Mouse (Mus musculus) kidney, postnatal 36 days (tissue): ENCODE results near the gene Nipal3.

Experiments
- DNase-seq, 2 experiments: peaks; one replicate each; pipeline ENCODE4 v3.0.0; 2021 to 2022; ENCODE audit warnings: mixed read lengths in 2 of 2

The Nipal3 gene

DNA sequence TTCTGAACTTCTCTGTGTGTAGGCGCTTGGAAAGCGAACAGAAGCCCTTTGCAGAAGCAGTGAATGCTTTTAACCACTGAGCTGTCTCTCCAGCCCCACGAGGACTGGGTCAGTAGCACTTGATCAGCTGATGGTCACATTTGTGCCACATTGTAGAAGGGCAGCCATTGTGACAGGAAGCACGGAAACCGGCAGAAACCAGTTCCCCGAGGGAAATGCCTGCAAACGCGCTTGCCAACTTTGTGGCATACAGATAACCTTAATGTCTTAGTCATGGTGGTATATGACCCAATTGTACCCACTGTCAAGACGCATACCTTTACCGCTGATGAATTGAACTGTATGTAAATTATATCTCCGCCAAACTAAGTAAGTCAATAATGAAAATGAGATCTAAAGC, 11.0 kb upstream of the Nipal3 start:
- peak; percentile 25 to 51 for DNase-seq

DNA sequence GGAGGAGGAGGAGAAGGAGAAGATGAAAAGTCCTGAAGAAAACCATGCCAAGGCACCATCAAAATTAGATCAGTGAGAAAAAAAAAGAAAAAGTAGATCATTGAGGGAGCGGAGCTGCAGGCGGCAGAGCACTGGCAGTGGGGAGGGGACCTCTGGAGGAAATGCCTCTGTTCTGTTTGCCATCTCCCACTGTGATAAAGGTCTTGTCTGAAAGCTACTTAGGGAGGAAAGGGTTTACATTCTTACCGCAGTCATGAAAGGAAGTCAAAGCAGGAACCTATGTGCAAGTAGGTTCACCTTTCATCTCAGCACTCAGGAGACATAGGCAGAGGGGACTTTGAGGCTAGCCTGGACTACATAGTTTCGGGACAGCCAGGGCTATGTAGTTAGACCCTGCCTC, 6.7 kb upstream of the Nipal3 start:
- no peak for DNase-seq

DNA sequence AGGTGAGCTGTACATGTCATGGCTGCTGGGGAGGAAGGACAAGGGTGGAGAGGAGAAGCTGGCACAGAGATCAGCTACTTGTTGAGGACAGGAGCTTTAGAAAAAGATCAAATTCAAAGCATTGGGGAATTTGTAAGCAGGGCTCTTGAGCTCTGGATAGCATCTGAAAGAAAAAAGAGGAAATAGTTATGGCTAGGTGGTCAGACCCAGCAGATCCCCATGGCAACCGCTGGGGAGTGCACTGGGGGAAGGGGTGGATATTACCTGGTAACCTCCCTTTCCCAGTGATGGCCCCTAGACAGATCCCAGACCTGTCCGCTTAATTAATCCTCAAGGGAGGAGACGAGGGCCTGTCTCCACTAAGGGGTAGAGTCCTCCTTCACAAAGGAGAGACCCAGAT, 5.0 kb upstream of the Nipal3 start:
- no peak for DNase-seq

DNA sequence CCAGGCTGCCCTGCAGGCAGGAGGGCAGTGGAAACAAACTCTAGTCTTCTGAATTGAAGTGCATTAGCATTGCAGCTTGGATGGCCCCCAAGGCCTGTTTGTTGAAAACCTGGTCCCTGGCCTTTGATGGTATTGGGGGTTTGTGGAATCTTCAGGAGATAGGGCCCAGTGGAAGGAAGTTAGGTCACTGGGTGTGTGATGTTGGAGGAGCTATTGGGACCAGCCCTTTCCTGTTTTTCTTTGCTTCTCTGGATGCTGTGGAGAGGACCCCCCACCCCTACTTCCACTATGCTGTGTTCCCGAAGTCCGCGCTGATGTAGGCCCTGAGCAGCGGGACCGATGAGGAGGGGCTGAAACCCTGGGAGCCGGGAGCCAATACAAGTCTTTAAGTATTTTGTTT, 3.3 kb upstream of the Nipal3 start:
- peak; percentile 23 to 36 for DNase-seq

DNA sequence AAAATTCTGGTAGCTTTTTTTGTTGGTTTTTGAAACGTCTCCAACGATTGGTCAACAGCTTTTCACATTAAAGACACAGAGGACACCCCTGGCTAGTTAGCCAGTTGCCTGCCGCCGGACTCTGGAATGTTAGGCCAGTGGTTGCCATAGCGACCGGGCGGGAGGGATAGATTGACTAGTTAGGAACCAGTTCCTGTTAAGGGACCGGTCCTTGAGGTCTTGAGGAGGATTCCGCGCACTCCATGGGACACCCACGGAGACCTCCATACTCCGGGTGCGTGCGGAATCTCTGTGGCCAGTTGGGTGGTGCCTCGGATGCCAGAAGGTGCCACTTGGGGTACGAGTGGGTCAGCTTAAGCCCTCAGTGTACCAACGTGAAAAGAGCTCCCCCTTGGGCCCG, 972 bp upstream of the Nipal3 start:
- peak; percentile 94 to 95 for DNase-seq

DNA sequence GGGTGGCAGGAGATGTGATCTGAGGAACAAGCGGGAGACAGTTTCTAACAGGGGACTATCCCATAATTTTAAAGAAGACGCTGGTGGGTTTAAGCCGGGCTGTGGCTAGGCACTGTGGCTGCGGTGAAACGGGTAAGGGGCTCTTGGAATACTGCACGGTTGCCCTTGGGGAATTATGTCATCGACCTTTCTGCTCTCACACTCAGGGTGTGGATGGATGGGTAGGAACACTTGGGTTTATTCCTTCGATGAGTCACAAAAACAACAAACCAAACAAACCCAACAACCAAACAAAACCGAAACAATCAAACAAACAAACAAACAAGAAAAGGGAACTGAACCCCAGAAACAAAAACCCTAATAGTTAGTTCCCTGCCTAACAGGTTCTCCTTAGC, 556 bp upstream of the Nipal3 start:
- no peak for DNase-seq

DNA sequence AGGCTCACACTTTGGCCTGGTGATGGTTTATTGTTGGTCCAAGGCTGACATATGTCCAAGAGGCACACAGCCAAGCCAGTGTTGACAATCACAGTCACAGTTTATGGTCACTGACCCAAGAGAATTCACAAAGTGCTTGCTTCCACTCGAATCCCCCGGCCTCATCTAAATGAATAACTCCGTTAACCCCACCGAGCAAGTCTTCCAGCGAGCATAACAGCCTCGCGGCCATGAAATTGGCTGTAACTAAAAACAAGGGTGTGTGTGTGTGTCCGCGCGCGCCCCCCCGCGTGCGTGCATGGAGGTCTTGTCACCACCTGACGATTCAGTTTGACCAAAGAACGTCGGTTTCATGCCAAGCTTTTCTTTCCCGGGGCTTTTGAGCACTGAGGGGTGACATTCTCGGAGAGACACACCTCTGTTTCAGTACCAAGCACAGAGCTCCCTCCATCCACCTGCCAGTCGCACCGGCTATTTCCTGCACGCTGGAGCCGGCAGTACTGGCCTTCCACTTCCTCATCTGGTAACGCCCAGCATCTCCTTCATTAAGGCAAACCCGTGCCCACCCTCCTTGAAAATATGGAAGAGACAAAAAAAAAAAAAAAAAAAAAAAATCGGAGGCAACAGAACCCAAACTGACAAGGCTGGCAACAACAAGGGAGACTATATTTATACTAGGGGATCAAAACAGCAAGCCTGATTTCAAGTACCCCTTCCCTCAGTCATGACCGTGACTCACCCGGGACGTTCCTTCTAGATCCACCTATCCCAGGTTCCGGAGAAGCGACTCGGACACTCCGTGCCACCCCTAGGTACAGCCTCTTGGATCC, 932 bp downstream of the Nipal3 start:
- peak; percentile 48 to 69 for DNase-seq

DNA sequence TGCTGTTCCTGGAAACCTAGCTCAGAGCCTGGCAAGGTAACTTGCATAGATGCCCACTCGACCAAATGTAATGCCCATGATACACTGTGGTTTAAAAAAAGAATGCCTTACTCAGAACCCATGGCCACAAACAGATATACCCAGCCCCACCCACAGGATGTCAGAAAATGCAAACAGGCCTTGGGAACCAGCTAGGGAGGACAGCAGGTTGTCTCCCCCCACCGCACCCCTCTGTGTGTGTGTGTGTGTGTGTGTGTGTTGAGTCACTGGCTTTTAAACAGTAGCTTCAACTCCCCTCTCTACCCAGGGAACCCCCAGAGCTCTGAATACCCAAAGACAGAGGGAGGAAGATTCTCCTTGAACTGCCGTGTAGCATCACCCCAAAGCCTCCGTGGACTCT, 1.6 kb downstream of the Nipal3 start:
- DNase-seq = no peak

DNA sequence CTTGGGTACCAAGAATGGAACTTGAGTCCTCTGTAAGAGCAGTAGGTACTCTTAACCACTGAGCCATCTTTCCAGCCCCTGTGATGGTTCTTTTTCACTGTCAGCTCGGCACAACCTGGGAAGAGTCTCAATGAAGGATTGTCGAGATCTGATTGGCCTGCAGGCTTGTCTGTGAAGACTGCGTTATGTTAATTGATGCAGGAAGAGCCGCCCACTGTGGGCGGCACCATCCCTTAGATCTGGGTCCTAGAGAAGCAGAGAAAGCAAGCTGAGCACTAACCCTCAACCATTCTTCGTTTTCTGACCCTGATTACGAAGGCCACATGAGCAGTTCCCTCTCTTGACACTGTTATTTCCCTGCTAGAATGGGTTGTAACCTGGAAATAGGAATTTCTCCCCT, 5.6 kb downstream of the Nipal3 start:
- no peak for DNase-seq

DNA sequence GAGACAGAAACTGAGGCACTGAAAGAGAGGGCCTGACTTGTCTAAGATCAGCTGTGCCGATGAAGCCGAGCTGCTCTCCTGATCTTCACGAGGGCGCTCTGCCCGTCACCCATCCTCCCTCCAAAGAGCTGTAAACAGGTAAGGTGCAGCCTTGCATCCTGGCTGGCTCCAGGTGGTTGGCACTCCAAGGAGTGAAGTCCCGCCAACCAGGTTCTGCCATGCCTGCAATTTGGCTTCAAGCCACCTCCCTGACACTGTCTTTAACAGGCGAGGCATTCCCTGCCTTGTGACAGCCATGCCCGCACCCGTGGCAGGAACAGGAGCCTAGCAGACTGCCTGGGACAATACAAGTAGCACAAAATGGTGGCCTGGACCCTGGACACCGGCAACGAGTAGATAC, 8.5 kb downstream of the Nipal3 start:
- DNase-seq = peak; percentile 39 to 58

DNA sequence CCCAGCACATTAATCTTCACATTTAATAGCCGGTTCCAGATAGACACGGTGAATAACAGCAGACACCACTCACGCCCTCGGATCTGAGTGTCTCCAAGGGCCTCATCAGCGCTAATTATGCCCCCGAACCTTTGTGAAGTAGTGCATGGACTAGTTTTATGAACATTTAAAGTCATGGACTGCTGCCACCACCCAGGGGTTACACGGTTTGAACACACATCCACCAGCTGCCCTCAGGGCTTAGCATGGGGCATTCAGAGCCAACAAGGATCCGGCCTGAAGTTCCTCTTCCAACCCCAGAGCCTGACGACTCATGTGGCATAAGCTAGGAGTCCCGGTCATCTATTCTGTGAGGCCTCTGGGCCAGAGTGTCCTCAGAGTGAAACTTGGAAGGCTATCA, 9.8 kb downstream of the Nipal3 start:
- peak; percentile 11 to 22 for DNase-seq

DNA sequence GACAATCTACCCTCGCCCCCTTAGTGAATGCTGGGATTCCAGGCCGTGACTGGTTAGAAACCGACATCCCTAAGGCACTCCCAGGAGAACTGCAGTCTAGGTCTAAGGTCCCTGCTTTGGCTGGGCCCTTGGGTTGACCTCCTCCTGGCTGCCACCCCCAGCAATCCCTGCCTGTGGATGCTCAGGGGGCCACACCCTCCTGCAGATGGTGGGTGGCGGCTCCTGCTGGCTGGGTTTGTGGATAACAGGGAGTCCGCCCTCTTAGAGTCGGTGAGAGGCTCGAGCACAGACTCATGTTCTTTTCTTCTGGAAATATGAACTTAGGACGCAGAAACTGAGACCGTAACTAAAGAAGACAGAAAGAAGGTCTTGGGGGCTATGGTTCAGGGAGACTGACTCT, 14.5 kb downstream of the Nipal3 start:
- DNase-seq = no peak

DNA sequence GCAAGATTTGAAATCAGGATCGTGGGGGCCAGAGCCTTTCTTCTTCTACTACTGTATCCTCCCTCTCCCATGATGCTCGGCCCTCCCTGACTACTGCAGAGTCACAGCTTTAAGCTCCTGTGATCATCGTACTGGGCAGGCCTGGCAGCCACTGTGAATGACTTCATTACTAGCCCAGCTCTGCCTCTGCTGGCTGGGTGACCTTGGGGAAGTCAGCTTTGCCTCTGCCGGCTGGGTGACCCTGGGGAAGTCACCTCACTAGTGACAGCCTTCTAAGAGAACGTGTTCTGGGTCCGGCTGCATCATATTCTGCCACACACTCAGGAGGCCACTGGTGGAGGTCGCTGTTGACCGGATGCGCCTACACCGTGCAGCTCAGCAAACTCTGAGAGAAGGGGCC, 17.0 kb downstream of the Nipal3 start:
- no peak for DNase-seq

DNA sequence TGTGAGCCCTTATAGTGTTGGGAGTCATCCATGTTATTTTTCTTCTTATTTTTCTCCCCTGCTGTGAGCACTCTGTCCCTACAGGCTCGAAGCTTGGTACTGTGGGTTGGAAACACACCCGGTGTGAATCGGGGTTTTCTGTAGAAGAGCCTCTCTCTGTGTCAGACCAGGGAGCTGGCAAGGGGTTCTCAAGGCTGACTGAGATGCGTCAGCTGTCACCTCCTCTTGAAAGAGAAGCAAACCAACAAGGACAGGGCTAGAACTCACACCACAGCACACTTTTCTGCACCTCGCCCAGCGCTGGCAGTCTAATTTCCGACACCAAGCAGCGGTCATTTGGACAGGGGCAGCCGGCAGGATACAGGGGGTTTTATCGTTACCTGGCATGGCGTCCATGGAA, 31.4 kb downstream of the Nipal3 start:
- DNase-seq = no peak

DNA sequence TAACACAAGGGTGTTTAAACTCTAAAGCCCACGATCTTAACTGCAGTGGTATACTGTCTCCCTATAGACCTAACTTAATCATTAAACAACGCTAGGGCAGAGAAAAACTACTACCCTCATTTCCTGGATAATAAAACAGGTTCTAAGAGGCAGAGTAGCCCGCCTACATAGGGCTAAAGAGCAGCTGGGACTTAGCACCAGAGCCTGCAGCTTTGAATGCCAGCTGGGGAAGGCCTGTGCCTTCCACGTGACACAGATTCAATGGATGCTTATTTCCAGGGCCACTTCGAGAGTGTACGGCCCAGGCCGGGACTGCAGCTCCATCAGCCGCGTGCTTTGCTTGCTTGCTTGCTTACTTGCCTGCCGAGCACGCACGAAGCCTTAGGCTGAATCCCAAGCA, 41.3 kb downstream of the Nipal3 start:
- DNase-seq = no peak

DNA sequence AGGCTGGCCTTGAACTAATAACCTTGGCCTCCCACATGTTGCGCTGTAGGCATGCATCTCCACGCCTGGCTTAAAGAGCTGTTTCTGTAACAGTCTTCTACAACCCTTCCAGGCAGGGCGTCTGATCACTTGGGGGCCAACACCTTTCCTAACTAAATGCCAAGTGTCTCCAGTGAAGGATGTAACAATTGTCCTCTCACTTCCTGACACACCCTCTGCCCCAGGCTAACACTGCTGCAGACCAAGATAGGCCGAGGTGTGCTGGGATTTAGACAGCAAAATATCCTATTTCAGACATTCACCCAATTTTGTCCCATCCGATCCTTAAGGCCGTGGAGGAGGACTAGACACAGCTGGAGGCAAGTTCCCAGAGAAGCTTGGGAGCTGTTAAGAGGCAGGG, 41.7 kb downstream of the Nipal3 start:
- peak; percentile 32 to 79 for DNase-seq

DNA sequence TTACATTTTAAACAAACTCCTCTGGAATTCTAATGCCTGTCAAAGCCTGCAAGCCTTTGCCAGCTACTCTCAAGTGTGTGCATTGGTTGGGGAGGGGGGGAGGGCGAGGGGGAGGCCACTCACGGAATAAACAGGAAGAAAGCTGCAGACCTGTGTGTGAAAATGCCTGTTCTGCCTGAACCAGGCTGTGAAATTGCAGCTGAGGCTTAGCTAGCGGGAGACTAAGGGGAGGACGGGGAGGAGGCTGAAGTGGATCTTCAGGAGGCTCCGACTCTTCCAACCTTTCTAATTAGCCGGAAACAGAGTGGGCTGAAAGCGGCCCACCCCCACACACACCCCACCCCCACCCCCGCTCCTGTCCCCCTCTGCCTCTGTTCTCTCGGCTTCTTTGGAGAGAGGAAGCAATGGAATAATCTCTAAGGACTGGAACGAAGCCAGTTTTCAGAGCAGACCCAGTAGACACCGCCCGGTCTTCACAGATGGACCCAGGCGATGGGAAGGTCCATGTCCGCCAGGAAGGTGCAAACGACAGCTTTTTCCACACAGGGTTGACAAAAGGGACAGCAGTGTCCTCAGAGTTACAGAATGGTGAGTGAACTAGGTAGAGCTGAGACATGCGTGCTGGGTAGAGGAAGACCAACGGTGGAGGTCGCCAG, 43.4 kb downstream of the Nipal3 start:
- peak in 1 of 2 experiments; percentile 47 for DNase-seq

DNA sequence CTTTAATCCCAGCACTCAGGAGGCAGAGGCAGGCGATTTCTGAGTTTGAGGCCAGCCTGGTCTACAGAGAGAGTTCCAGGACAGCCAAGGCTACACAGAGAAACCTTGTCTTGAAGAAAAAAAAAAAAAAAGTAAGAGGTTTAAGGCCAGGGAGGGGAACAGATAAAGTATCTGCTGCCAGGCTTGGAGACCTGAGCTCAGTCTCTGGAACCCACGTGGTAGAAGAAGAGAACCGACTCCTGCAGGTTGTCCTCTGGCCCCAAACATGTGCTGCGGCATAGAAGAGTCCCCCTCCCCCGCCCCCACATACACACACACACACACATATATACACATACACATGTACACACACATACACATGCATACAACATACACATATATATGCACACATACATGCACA, 52.4 kb downstream of the Nipal3 start:
- DNase-seq = no peak

DNA sequence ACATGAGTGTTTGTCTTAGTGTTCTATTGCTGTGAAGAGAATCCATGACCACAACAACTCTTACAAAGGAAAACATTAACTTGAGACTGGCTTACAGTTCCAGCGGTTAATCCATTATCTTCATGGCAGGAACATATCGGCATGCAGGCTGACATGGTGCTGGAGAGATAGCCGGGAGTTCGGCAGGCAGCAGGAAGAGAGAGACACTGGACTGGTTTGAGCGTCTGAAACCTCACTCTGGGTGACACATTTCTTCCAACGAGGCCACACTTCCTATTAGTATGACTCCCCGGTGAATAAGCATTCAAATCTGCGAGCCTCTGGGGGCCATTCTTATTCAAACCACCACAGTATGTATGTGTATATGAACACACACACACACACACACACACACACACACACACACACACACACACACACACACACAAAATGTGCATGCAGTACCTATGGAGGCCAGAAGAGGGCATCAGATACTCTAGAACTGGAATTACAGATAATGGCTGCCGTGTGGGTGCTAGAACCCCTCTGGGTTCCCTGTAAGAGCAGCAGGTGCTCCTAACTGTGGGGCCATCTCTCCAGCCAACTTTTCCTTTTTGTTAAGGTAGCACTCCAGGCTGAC, 54.8 kb downstream of the Nipal3 start:
- DNase-seq = peak in 1 of 2 experiments; percentile 63

DNA sequence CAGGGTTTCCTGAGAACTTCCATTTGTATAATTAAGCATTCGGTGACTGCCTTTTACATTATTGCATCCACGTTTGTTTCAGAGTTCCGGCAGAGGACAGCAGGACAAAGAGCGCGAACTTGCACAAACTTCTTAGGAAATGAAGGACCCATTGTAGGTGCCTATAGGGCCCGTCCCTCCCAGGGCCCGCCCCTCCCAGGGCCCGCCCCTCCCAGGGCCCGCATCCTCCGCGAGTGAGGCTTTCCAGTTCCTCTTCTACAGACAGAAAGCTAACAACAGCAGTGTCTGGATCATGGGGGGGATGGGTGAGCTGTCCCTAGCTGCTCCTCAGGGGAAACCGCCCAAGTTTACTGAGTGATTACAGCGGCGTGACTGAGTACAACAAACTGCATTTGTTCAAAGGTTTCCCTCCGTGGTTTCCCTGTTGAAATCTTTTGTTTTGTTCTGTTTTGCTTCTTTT, 55.6 kb downstream of the Nipal3 start:
- peak; percentile 58 to 76 for DNase-seq

DNA sequence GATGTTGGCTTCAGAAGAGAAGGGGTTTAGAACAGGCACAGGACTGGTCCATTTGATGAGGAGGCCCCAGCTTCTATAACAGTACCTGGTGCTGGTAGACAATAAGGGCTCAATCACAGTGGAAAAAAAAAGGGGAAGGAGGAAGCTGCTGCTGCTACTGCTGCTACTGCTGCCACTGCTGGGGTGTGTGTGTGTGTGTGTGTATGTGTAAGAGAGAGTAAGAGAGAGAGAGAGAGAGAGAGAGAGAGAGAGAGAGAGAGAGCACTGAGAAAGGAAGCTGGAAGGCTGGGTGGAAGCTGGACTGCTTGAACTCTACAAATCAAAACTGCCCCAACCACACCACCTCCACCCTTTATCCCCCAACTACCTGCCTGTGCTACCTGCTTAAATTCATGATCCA, 56.9 kb downstream of the Nipal3 start:
- DNase-seq = no peak

DNA sequence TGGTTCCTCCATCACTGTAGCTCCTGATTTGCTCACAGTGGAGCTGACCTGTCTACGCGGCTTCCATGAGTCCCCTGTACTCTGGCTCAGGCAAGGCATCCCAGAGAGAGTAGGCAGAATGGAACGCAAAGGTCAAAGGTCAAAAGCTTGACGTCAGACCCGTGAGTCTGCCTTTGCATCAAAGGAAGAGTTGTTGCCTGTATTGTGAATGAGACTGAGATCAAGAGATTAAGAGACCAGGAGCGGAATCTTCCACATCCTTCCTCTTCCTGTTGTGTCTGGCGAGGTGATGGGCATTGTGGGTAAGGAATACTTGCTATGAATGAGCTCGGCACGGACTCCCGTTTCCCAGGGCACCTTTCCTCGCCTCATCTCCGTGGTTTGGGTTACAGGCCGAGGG, 58.5 kb downstream of the Nipal3 start:
- DNase-seq = peak; percentile 61 to 77

DNA sequence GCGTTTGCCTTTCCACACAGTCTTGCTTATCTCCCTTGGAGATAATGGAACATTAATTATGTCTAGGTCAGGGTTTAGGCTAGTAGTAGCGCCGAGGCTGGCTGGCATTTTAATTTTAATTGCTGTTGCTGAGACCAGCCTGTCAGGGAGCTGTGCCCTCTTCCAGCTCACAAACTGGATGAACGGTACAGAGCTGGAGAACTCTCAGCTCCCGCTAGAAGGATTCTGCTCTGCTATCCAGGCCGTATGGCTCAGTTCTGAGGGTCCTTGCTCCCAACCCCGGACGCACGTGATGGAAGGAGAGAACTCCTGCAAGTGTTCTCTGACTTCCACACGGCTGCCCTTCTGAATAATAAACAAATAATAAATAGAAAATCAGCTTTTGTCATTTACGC, 60.4 kb downstream of the Nipal3 start:
- peak in 1 of 2 experiments; percentile 15 for DNase-seq
